Mouse (Mus musculus) brown adipose tissue, adult 24 weeks (tissue): Measurements from ENCODE around the gene Aacs. TPM values are rescaled to one million over a fixed set of nuclear protein-coding genes. Genes with fewer than 3 reads are reported as not detected.
A peak's percentile ranks its signal among the peaks of the same experiment; 100 is the strongest.
"Not testable (repeated sequence)": the region's sequence is repeated elsewhere in the genome, so short reads cannot be mapped to it uniquely, and the experiment has no call there.

ENCODE experiments used
- H3K27ac ChIP-seq: fragments of 200-500 bp; replicated peaks from 2 replicates; pipeline ENCODE4 v1.5.1; 2012; ENCODE audit warnings: low read depth, mild to moderate bottlenecking, low read length
- H3K4me1 ChIP-seq: fragments of 200-500 bp; 2 replicates; pipeline ENCODE4 v1.6.1; 2012; ENCODE audit warnings: low read length, mixed read lengths; ENCODE audit not compliant: control insufficient read depth, insufficient read depth, insufficient read length
- H3K4me3 ChIP-seq: fragments of 200-500 bp; 2 replicates; pipeline ENCODE4 v1.5.1; 2012; ENCODE audit warnings: low read depth, mild to moderate bottlenecking, low read length, moderate library complexity; ENCODE audit not compliant: insufficient read depth
- polyA plus RNA-seq: library from polyadenylated mRNA; stranded (reverse); fragments of >200 nt; gene quantifications from 2 replicates; pipeline ENCODE4 v1.2.4, GENCODE M21; 2012; ENCODE audit not compliant: missing spikeins, insufficient read depth, insufficient read length

Gene Aacs
- polyA plus RNA-seq, 1 experiment = 151 TPM

DNA sequence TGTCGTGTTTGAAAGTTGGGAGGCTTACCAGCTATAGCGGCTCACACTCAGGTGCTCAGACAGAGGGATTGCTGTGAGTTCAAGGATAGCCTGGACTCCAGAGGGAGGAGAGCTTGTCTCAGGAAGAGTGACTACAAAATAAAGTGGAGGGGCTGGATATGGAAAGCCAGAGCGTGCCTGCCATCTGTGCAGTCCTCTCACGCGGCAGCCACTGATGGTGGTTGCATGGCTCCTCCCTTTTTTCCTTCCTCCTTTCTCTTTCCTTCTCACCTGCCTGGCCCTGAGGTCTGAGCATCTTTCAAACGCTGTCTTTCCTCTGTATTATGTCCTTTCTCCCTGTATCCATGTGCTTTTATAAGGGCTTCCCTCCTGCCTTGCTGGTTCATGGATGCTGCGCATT, 2.4 kb downstream of the Aacs start:
- Histone ChIP-seq H3K4me3 (no peak overlapping the region), H3K4me1 (peaks cover 14% of the 10 kb centered on the region), H3K27ac (no peak overlapping the region)

GRCm38 (mm10) chr5:125479376-125479775, 3.8 kb downstream of the Aacs start:
- Histone ChIP-seq H3K4me1 (peaks cover 14% of the 10 kb centered on the region), H3K4me3 (no peak overlapping the region), H3K27ac (no peak overlapping the region)

DNA sequence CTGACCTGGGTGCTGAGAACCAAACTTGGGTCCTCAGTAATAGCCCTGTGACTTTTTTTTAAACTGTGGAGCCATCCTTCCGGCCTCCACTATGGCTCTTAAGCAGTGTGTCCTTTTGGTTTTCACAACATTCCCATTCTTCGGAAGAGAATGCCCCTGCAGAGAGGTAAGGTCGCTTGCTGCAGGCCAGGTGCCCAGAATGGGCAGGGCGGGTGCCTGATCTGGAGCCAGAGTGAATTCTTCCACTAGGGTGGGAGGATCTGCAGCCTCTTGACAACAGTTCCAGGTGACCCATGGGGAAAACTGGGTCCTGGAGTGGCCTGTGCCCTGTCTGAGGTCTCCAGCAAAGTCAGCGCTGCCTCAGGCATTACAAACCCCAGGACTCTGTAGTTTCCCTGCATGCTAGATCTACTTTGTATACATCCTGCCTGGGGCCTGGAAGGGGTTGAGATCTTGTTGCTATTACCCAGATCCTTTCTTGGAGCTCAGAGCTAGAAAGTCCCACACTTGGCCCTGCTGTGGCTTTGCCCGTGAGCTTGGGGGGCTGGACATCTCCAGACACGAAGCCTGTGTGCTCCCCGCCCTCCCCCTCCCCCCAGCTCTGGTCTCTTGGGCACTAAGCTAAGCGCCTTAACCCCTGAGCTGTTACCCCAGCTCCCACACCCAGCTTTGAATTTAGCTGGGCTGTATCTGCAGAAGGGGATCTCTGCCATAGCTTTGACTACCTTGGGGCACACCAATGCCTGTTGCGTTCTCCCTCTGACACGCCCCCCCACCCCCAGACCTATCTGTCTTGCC, 5.0 kb downstream of the Aacs start:
- Histone ChIP-seq H3K4me1 (peaks cover 14% of the 10 kb centered on the region), H3K27ac (no peak overlapping the region), H3K4me3 (no peak overlapping the region)

DNA sequence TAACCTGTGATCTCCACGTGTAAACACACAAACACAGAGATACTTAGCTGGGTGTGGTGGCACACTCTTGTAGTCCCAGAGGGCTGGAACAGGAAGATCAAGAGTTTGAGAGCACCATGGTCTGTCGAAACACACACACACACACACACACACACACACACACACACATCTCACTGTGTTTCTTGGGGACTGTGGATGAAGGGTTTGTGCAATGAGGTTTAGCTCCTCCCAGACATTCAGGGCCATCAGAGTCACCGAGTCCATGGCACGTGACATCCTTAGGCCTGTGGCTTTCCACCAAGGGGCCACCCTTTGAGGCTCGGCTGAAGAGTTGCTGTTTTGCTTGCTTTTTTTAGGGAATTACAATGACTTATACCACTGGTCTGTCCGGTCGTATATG, 6.9 kb downstream of the Aacs start:
- Histone ChIP-seq H3K4me1 (peaks cover 4% of the 10 kb centered on the region; the same call in 1 of the 2 replicates), H3K4me3 (no peak overlapping the region), H3K27ac (no peak overlapping the region)

GRCm38 (mm10) chr5:125483712-125484611, 8.3 kb downstream of the Aacs start:
- Histone ChIP-seq H3K4me1 (no peaks in the 10 kb centered on the region; the same call in 1 of the 2 replicates), H3K27ac (no peak overlapping the region)

GRCm38 (mm10) chr5:125485031-125485778, 9.6 kb downstream of the Aacs start:
- no peaks in the 10 kb centered on the region; the same call in 1 of the 2 replicates for H3K4me1 ChIP-seq
- 0 out of 2 replicates have a peak overlapping the region, but pooled peaks have one; percentile 10 for H3K27ac ChIP-seq
- no peak overlapping the region for H3K4me3 ChIP-seq

More at GRCm38 (mm10) chr5:125483712-125484611, 8.3 kb downstream of the Aacs start:
- no peak overlapping the region for H3K4me3 ChIP-seq

GRCm38 (mm10) chr5:125486088-125486487, 10.5 kb downstream of the Aacs start:
- H3K4me1 ChIP-seq = no peaks in the 10 kb centered on the region; the same call in 1 of the 2 replicates
- no peak overlapping the region for H3K4me3 ChIP-seq
- no peak overlapping the region for H3K27ac ChIP-seq

GRCm38 (mm10) chr5:125487375-125488115, 11.9 kb downstream of the Aacs start:
- no peak overlapping the region for H3K4me3 ChIP-seq

DNA sequence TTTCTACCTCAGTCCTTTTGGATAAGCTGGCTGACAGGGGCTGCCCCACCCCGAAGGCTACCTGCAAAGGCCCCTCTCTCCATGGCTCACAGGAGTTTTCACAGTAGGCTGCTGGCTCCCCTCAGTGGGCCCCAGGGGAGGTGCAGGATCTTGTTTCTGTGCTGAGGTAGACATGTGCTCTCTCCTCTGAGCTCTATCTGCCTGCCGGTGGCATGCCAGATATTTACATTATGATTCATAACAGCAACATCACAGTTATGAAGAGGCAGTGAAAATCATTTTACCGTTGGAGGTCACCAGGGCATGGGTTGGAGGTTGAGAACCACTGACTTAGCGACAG, 12.5 kb downstream of the Aacs start:
- Histone ChIP-seq H3K4me1 (no peaks in the 10 kb centered on the region; the same call in 1 of the 2 replicates), H3K27ac (no peak overlapping the region), H3K4me3 (no peak overlapping the region)

More at GRCm38 (mm10) chr5:125487375-125488115, 11.9 kb downstream of the Aacs start:
- H3K4me1 ChIP-seq = no peaks in the 10 kb centered on the region; the same call in 1 of the 2 replicates
- H3K27ac ChIP-seq = no peak overlapping the region

DNA sequence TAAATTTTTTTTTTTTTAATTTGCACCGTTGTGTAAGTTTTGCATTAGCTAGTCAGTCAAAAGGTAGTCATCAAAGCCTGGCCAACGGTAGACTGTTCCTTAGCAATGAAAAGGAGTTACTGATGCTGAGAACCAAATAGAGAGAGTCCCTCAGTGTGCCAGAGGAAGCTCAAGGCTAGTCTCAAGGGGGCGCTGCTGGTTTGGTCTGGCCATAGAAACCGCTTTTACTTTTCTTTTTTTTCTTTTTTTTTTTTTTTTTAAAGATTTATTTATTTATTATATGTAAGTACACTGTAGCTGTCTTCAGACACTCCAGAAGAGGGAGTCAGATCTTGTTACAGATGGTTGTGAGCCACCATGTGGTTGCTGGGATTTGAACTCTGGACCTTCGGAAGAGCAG, 13.3 kb downstream of the Aacs start:
- not testable (repeated sequence) for H3K4me1 ChIP-seq, H3K27ac ChIP-seq, H3K4me3 ChIP-seq

- Histone ChIP-seq H3K4me1 (no peaks in the 10 kb centered on the region), H3K27ac (no peak overlapping the region), H3K4me3 (no peak overlapping the region)
Observed at GRCm38 (mm10) chr5:125491107-125491506, 15.5 kb downstream of the Aacs start.

DNA sequence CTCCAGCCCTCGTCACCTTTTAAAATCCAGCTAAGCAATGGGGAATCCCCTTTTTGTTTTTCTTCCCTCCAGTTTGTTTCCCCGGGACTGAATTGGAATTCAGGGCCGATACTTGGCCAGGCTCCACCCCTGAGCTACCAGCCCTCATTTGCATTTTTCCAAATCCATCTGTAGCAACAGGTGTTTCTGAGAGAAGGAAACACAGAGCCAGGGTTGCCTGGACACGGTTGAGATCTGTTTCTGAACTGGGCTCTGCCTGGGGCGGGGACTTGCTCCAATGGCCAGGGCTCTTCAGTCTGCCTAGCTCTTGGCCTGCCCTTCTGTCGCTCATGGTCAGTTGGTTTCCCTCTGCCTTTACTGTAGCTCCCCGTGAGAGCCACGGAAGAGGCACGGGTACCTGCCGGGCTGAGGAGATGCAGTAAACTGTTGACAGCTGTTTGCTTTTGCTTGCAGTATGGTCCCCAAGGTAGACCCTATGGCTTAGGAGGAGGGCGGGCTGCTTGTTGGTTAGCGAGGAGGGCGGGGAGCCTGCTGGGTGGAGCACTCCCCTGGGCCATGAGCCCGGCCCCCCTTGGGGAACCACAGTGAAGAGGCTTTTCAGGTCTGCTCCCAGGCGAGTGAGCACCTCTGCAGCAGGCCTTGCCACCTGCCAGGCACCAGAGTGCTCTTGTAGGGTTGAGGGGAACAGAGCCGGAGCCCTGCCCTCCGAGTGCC, 16.9 kb downstream of the Aacs start:
- no peaks in the 10 kb centered on the region for H3K4me1 ChIP-seq
- H3K4me3 ChIP-seq = no peak overlapping the region
- H3K27ac ChIP-seq = no peak overlapping the region

DNA sequence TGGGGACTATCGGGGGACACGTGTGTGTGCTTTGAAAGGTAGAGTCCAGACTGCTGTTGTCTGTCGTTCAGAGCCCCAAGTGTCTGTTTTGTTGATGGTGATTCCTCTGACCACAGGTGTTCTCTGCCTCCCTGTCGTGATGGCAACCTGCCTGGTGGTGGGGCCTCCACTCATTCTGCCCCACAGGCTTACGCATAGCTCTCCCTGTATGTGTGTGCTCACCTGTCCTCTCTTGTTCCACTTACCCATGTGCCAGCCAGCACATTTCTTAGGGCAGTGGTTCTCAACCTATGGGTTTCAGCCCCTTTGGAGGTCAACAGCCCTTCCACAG, 17.4 kb downstream of the Aacs start:
- Histone ChIP-seq H3K27ac (no peak overlapping the region), H3K4me1 (no peaks in the 10 kb centered on the region), H3K4me3 (no peak overlapping the region)

- H3K27ac ChIP-seq = 0 out of 2 replicates have a peak overlapping the region, but pooled peaks have one; percentile 10
- no peak overlapping the region for H3K4me3 ChIP-seq
- no peaks in the 10 kb centered on the region for H3K4me1 ChIP-seq
Observed at GRCm38 (mm10) chr5:125495655-125496054, 20.0 kb downstream of the Aacs start.
